Mouse (Mus musculus) lung, postnatal 36 days (tissue): ENCODE measurements at regions not wholly inside any gene's neighbourhood (a gene's known extent, or its start where the extent isn't known, plus 50 kb on each side); places are given as distances from the start of the nearest gene placed in this dataset.

Source experiments
- DNase-seq: peaks from one replicate; pipeline ENCODE4 v3.0.0; 2022; ENCODE audit warnings: mixed read lengths

GRCm38 (mm10) chr16:78156138-78156875 is 145.0 kb upstream of the Cxadr start:
- DNase-seq, result peak; percentile 36

GRCm38 (mm10) chr16:78153899-78154605 is 147.2 kb upstream of the Cxadr start:
- no peak for DNase-seq

GRCm38 (mm10) chr16:78144146-78144545 is 157.1 kb upstream of the Cxadr start:
- DNase-seq, result no peak

GRCm38 (mm10) chr16:78135501-78135900 is 165.8 kb upstream of the Cxadr start:
- DNase-seq, result no peak

- no peak for DNase-seq
Measured at GRCm38 (mm10) chr16:78134531-78134930, 166.8 kb upstream of the Cxadr start.

- no peak for DNase-seq
Measured at GRCm38 (mm10) chr16:78121668-78122067, 179.6 kb upstream of the Cxadr start.

GRCm38 (mm10) chr16:78120346-78120899 is 180.9 kb upstream of the Cxadr start:
- DNase-seq, result no peak

- no peak for DNase-seq
Measured at GRCm38 (mm10) chr16:78104246-78104645, 197.0 kb upstream of the Cxadr start.

- peak; percentile 15 for DNase-seq
Measured at GRCm38 (mm10) chr16:78101415-78102326, 199.6 kb upstream of the Cxadr start.

GRCm38 (mm10) chr16:78099842-78100241 is 201.4 kb upstream of the Cxadr start:
- DNase-seq, result no peak

GRCm38 (mm10) chr16:78099114-78099513 is 202.2 kb upstream of the Cxadr start:
- no peak for DNase-seq

GRCm38 (mm10) chr16:78098555-78098954 is 202.7 kb upstream of the Cxadr start:
- DNase-seq, result no peak

- DNase-seq, result no peak
Measured at GRCm38 (mm10) chr16:78096571-78096970, 204.7 kb upstream of the Cxadr start.

- DNase-seq, result no peak
Measured at GRCm38 (mm10) chr16:78090155-78090554, 211.1 kb upstream of the Cxadr start.

- no peak for DNase-seq
Measured at GRCm38 (mm10) chr16:78067532-78068118, 233.7 kb upstream of the Cxadr start.

GRCm38 (mm10) chr16:78060516-78060915 is 240.8 kb upstream of the Cxadr start:
- no peak for DNase-seq

- no peak for DNase-seq
Measured at GRCm38 (mm10) chr16:78057549-78057948, 243.7 kb upstream of the Cxadr start.

GRCm38 (mm10) chr16:78052133-78052532 is 249.2 kb upstream of the Cxadr start:
- DNase-seq, result peak; percentile 2

GRCm38 (mm10) chr16:78040149-78040920 is 261.0 kb upstream of the Cxadr start:
- no peak for DNase-seq

GRCm38 (mm10) chr16:78019605-78020285 is 281.5 kb upstream of the Cxadr start:
- DNase-seq, result no peak

GRCm38 (mm10) chr16:78015401-78015800 is 285.9 kb upstream of the Cxadr start:
- DNase-seq, result no peak
